Comparison of ENCODE assay signal across 13 mouse cellular contexts in the genomic region with DNA sequence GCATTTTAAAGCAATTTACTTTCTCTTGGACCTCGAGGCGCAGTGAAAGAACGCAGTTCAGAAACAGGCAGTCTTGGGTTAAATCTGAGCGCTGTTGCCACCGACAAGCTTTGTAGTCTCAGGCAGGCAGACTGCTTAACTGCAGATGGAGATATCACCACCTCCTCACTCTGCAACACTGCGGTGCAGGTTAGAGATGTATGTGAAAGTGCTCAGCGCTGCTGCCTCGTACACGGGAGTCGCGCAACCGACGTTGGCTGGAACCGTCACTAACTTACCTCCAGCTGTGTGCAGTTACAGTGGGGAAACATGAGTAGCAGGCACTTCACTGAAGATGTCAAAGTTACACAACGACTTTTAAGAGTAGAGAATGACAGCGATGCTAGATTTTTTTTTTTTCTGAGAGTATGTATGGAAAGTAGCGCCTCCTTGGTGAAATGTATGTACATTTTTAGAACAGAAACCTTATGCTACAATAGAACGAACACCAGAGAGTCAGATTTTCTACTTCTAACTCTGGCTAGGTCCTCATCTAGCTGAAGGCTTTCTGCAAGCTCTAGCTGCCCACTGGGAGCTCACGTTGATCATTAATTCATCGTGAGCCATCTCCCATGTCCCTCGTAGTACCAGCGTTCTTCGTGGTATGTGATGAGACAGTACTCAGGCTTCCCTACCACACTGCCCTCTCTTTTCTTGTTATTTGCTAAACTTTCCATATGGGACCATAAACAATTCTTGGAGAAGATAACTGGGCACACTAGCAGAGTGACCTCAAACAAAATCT. TPM values are rescaled to one million over a fixed set of nuclear protein-coding genes. Genes with fewer than 3 reads are reported as not detected.
DNase-seq lines count a peak whose midpoint lies in the region; ATAC-seq and TF ChIP-seq lines count a peak whose summit lies in the region.
"Had no signal": no experiment of that assay in that cellular context is flagged by ENCODE, and none has a peak within 500 bp of the region (broad histone marks: within the 10 kb centered on the region; RNA-seq: fewer than 3 reads in every experiment).

No protein-coding gene starts in this region.

- H3K9ac ChIP-seq in heart, embryonic 15.5 days = no peak overlapping the region
- no peak overlapping the region for H3K9ac ChIP-seq in lung, postnatal 0 days (replicated peaks; ENCODE audit: low read depth)
- H3K9ac ChIP-seq: forebrain, embryonic 15.5 days; hindbrain, embryonic 14.5 days had no signal

- peak; percentile 27; the same call in 1 of the 2 replicates for TF ChIP-seq EP300 in lung, postnatal 0 days (IDR thresholded peaks at IDR 0.05)

- 81% methylated on average over 23 of the region's 23 CpGs for WGBS in heart, embryonic 15.5 days
- 62% methylated on average over 23 of the region's 23 CpGs for WGBS in lung, postnatal 0 days

- no peak for TF ChIP-seq CTCF in lung, postnatal 0 days (IDR thresholded peaks at IDR 0.05)

- no peak overlapping the region for H3K27ac ChIP-seq in heart, embryonic 15.5 days
- H3K27ac ChIP-seq in lung, postnatal 0 days (ENCODE audit: low read length) = peak overlapping the region; percentile 82
- H3K27ac ChIP-seq: forebrain, embryonic 15.5 days; hindbrain, embryonic 14.5 days had no signal

- 0 out of 2 replicates have a peak overlapping the region, but pooled peaks have one; percentile 2 for H3K4me3 ChIP-seq in heart, embryonic 15.5 days
- peak overlapping the region; percentile 58 for H3K4me3 ChIP-seq in lung, postnatal 0 days (ENCODE audit: low read depth, low read length)
- H3K4me3 ChIP-seq: forebrain, embryonic 15.5 days had no signal

- H3K4me2 ChIP-seq in heart, embryonic 15.5 days = no peak overlapping the region
- H3K4me2 ChIP-seq in lung, postnatal 0 days (replicated peaks; ENCODE audit: low read depth, low read length) = peak overlapping the region; percentile 97

- H3K27me3 ChIP-seq in heart, embryonic 15.5 days = no peaks in the 10 kb centered on the region
- no peaks in the 10 kb centered on the region for H3K27me3 ChIP-seq in lung, postnatal 0 days (replicated peaks; ENCODE audit: insufficient read depth, low read length)
- H3K27me3 ChIP-seq: forebrain, embryonic 15.5 days had no signal

- intact Hi-C loops in heart, postnatal 36 days (cut with DNase I) = no loop called here

- no peaks in the 10 kb centered on the region for H3K9me3 ChIP-seq in heart, embryonic 15.5 days (replicated peaks)
- no peaks in the 10 kb centered on the region for H3K9me3 ChIP-seq in lung, postnatal 0 days (ENCODE audit: low read length)
- H3K9me3 ChIP-seq: forebrain, embryonic 15.5 days had no signal

- no peak for ATAC-seq in heart, embryonic 15.5 days (replicated peaks; ENCODE audit: insufficient number of reproducible peaks, insufficient read depth, low FRiP score, low read depth)
- ATAC-seq in lung, postnatal 0 days = peak; percentile 48
- ATAC-seq: forebrain, embryonic 15.5 days had no signal

- H3K4me1 ChIP-seq in heart, embryonic 15.5 days (replicated peaks) = peaks cover 12% of the 10 kb centered on the region
- H3K4me1 ChIP-seq in lung, postnatal 0 days (ENCODE audit: insufficient read depth, low read depth, low read length) = peaks cover 5% of the 10 kb centered on the region; the same call in 1 of the 2 replicates

- H3K36me3 ChIP-seq in heart, embryonic 15.5 days = no peaks in the 10 kb centered on the region
- no peaks in the 10 kb centered on the region for H3K36me3 ChIP-seq in lung, postnatal 0 days (ENCODE audit: insufficient read depth, low read length)
- H3K36me3 ChIP-seq: forebrain, embryonic 15.5 days had no signal

- no peak for DNase-seq in heart, postnatal 36 days
- DNase-seq in right cerebral cortex, adult 18-20 months = peak; percentile 79
- DNase-seq in right cerebral cortex, postnatal 4 days = no peak
- peak; percentile 57 for DNase-seq in lung, postnatal 0 days (ENCODE audit: low spot score)
- peak; percentile 76 for DNase-seq in telencephalon, adult 2 months (ENCODE audit: low read depth, low spot score)
- no peak for DNase-seq in testis, postnatal 10 days (ENCODE audit: low spot score)
- no peak for DNase-seq in thymus, postnatal 25 days
- DNase-seq: cerebellum, adult 8-10 months; kidney, adult 2 months; liver had no signal

RNA-seq across cellular contexts. Expression of a gene that starts 1.9 kb away (rescaled TPM):
- 2.9 and 4.0 TPM in 2 replicates for polyA plus RNA-seq in heart, embryonic 15.5 days (2015; fragmentation: Nextera tagmentation; extraction: Ambion mirVana)
- total RNA-seq in heart, postnatal 36 days (2021) = 1 to 10 TPM; 1.7 to 2.2 TPM
- 84.2 and 108 TPM in 2 replicates for polyA plus RNA-seq in lung, postnatal 0 days (2015; fragmentation: Nextera tagmentation; extraction: Ambion mirVana)

RNA-seq across cellular contexts. Expression of a gene that starts 42.8 kb away (rescaled TPM):
- 10.1 and 12.9 TPM in 2 replicates for polyA plus RNA-seq in heart, embryonic 15.5 days (2015; fragmentation: Nextera tagmentation; extraction: Ambion mirVana)
- 10 to 100 TPM in 1 of 2 experiments, 1 to 10 TPM in 1; 5.4 to 10.4 TPM for total RNA-seq in heart, postnatal 36 days (2021)
- 7.3 and 7.5 TPM in 2 replicates for polyA plus RNA-seq in lung, postnatal 0 days (2015; fragmentation: Nextera tagmentation; extraction: Ambion mirVana)

RNA-seq across cellular contexts. Expression of a gene that starts 43.4 kb away (rescaled TPM):
- polyA plus RNA-seq in heart, embryonic 15.5 days (2015; fragmentation: Nextera tagmentation; extraction: Ambion mirVana) = 5.7 and 6.6 TPM in 2 replicates
- total RNA-seq in heart, postnatal 36 days (2021) = 1 to 10 TPM; 3.5 to 4.2 TPM
- 5.8 and 6.9 TPM in 2 replicates for polyA plus RNA-seq in lung, postnatal 0 days (2015; fragmentation: Nextera tagmentation; extraction: Ambion mirVana)

Comparison
In these comparisons a context has a peak if more than half of its experiments do, and no peak if none do; other contexts are left out.
1. DNase-seq: peak in right cerebral cortex, adult 18-20 months (single experiment), lung, postnatal 0 days (single experiment) and telencephalon, adult 2 months (single experiment); none in heart, postnatal 36 days (0 of 2), right cerebral cortex, postnatal 4 days (single experiment), testis, postnatal 10 days (single experiment) and thymus, postnatal 25 days (single experiment).
2. RNA of a gene that starts 1.9 kb away (polyA plus RNA-seq): 84.2 to 108 TPM in lung, postnatal 0 days; 2.9 to 4.0 TPM in heart, embryonic 15.5 days; every median in the first group is over 10 times any median in the second.